Mouse (Mus musculus) skeletal muscle tissue, adult 2 months (tissue): ENCODE measurements at regions not wholly inside any gene's neighbourhood (a gene's known extent, or its start where the extent isn't known, plus 50 kb on each side); places are given as distances from the start of the nearest gene placed in this dataset.

ENCODE experiments used
- DNase-seq: peaks from one replicate; pipeline ENCODE4 v3.0.0-alpha.2; 2012; ENCODE audit warnings: low read depth, low spot score

- DNase-seq = no peak
These were observed 85.4 kb downstream of the Rpap3 start for GRCm38 (mm10) chr15:97620261-97620660.

GRCm38 (mm10) chr15:97619764-97620163, 85.9 kb downstream of the Rpap3 start:
- no peak for DNase-seq

- no peak for DNase-seq
These were observed 93.3 kb downstream of the Rpap3 start for GRCm38 (mm10) chr15:97612325-97612724.

GRCm38 (mm10) chr15:97610767-97611166, 94.9 kb downstream of the Rpap3 start:
- no peak for DNase-seq

GRCm38 (mm10) chr15:97609496-97609895, 96.1 kb downstream of the Rpap3 start:
- no peak for DNase-seq

GRCm38 (mm10) chr15:97608651-97609050, 97.0 kb downstream of the Rpap3 start:
- no peak for DNase-seq

GRCm38 (mm10) chr15:97607617-97608206, 97.9 kb downstream of the Rpap3 start:
- no peak for DNase-seq

- DNase-seq = no peak
These were observed 98.8 kb downstream of the Rpap3 start for GRCm38 (mm10) chr15:97606630-97607381.

GRCm38 (mm10) chr15:97606232-97606629, 99.4 kb downstream of the Rpap3 start:
- DNase-seq = no peak

GRCm38 (mm10) chr15:97605791-97606190, 99.8 kb downstream of the Rpap3 start:
- DNase-seq = no peak

GRCm38 (mm10) chr15:97603492-97603891, 102.1 kb downstream of the Rpap3 start:
- DNase-seq = no peak

- no peak for DNase-seq
These were observed 107.4 kb downstream of the Rpap3 start for GRCm38 (mm10) chr15:97598270-97598669.

GRCm38 (mm10) chr15:97596514-97597081, 109.0 kb downstream of the Rpap3 start:
- no peak for DNase-seq

- no peak for DNase-seq
These were observed 110.3 kb downstream of the Rpap3 start for GRCm38 (mm10) chr15:97595284-97595796.

- no peak for DNase-seq
These were observed 111.6 kb downstream of the Rpap3 start for GRCm38 (mm10) chr15:97593781-97594600.

- no peak for DNase-seq
These were observed 112.8 kb downstream of the Rpap3 start for GRCm38 (mm10) chr15:97592786-97593185.

- DNase-seq = no peak
These were observed 114.2 kb downstream of the Rpap3 start for GRCm38 (mm10) chr15:97591406-97591805.

GRCm38 (mm10) chr15:97590732-97591292, 114.8 kb downstream of the Rpap3 start:
- peak; percentile 29 for DNase-seq

GRCm38 (mm10) chr15:97587571-97588205, 117.9 kb downstream of the Rpap3 start:
- DNase-seq = no peak

- peak; percentile 77 for DNase-seq
These were observed 123.9 kb downstream of the Rpap3 start for GRCm38 (mm10) chr15:97581724-97582154.

- DNase-seq = no peak
These were observed 124.9 kb downstream of the Rpap3 start for GRCm38 (mm10) chr15:97580726-97581125.
